Mouse (Mus musculus) ES-Bruce4 (cell line): ENCODE measurements around the gene Lipe. TPM values are rescaled to one million over a fixed set of nuclear protein-coding genes. Genes with fewer than 3 reads are reported as not detected.
A peak's percentile ranks its signal among the peaks of the same experiment; 100 is the strongest.
"Not testable (repeated sequence)": the region's sequence is repeated elsewhere in the genome, so short reads cannot be mapped to it uniquely, and the experiment has no call there.

Experiments
- H3K27ac ChIP-seq: 2 replicates; pipeline ENCODE4 v1.5.1; 2012; ENCODE audit warnings: low read length, inconsistent platforms; ENCODE audit not compliant: insufficient read depth
- H3K27me3 ChIP-seq: 2 replicates; pipeline ENCODE4 v1.6.1; 2012; ENCODE audit warnings: mild to moderate bottlenecking, low read length, inconsistent platforms; ENCODE audit not compliant: control insufficient read depth, poor library complexity, insufficient read depth, severe bottlenecking
- H3K36me3 ChIP-seq: 2 replicates; pipeline ENCODE4 v1.6.1; 2012; ENCODE audit warnings: inconsistent platforms, mild to moderate bottlenecking, low read length, moderate library complexity; ENCODE audit not compliant: control insufficient read depth, poor library complexity, insufficient read depth, severe bottlenecking
- H3K4me1 ChIP-seq: one replicate; pipeline ENCODE4 v1.8.1; 2011; ENCODE audit warnings: low read length; ENCODE audit not compliant: control insufficient read depth, insufficient read depth
- H3K4me3 ChIP-seq: 2 replicates; pipeline ENCODE4 v1.5.1; 2011; ENCODE audit warnings: low read depth, mild to moderate bottlenecking, low read length
- H3K9ac ChIP-seq: 2 replicates; pipeline ENCODE4 v1.6.1; 2012; ENCODE audit warnings: low read depth, mild to moderate bottlenecking, inconsistent platforms; ENCODE audit not compliant: poor library complexity, severe bottlenecking
- H3K9me3 ChIP-seq: replicated peaks from 2 replicates; pipeline ENCODE4 v1.6.1; 2012; ENCODE audit warnings: mild to moderate bottlenecking, low read length, inconsistent platforms; ENCODE audit not compliant: control insufficient read depth, poor library complexity, insufficient read depth, severe bottlenecking
- CTCF ChIP-seq: IDR thresholded peaks from one replicate; pipeline ENCODE4 v1.8.1; 2011; ENCODE audit warnings: low read depth, low read length
- EP300 ChIP-seq: IDR thresholded peaks from 2 replicates; pipeline ENCODE4 v1.6.1; 2011; ENCODE audit warnings: low read depth, low read length; ENCODE audit not compliant: insufficient read depth
- POLR2A ChIP-seq: IDR thresholded peaks from one replicate; pipeline ENCODE4 v1.8.1; 2011; ENCODE audit warnings: low read length; ENCODE audit not compliant: insufficient read depth
- polyA plus RNA-seq: library from polyadenylated mRNA; stranded (reverse); fragments of >200 nt; gene quantifications from 2 replicates; pipeline ENCODE4 v1.2.4, GENCODE M21; 2011; ENCODE audit warnings: low read depth; ENCODE audit not compliant: missing spikeins, insufficient read depth, insufficient read length

Lipe gene
- polyA plus RNA-seq, 1 experiment, result 18.0 TPM

DNA sequence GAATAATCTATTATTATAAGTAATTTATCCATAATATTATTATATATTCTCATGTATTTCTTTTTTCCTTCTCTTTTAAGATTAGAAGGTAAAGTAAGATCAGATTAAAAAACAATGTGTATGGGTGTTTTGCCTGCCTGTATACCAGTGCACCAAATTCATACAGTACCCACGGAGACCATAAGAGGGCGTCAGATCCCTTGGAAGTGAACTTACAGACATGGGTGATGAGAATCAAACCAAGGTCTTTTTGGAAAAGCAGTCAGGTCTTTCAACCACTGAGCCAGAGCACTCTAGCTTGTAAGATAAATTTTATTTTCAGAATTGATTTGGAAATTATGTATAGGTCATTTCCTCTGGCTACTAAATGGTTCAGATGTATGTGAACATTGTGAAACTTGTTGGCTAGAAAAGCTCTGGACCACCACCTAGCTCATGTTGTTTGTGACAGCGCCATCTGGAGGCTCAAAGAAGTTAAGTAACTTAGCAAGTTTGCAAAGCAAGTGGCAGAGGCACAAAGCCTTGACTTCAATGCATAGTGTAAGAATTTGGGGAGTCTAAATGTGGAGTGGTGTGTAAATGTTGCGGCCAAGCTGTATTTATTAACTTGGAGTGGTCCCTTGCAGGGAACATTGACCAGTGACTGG is 10.7 kb upstream of the Lipe start:
- no peak overlapping the region for H3K27ac ChIP-seq
- H3K27me3 ChIP-seq, result no peaks in the 10 kb centered on the region
- TF ChIP-seq CTCF (no peak), EP300 (no peak), POLR2A (no peak)
- H3K4me3 ChIP-seq, result no peak overlapping the region
- H3K4me1 ChIP-seq, result peaks cover 2% of the 10 kb centered on the region
- no peak overlapping the region for H3K9ac ChIP-seq
- no peaks in the 10 kb centered on the region for H3K9me3 ChIP-seq
- H3K36me3 ChIP-seq, result peaks cover 2% of the 10 kb centered on the region; the same call in 1 of the 2 replicates

DNA sequence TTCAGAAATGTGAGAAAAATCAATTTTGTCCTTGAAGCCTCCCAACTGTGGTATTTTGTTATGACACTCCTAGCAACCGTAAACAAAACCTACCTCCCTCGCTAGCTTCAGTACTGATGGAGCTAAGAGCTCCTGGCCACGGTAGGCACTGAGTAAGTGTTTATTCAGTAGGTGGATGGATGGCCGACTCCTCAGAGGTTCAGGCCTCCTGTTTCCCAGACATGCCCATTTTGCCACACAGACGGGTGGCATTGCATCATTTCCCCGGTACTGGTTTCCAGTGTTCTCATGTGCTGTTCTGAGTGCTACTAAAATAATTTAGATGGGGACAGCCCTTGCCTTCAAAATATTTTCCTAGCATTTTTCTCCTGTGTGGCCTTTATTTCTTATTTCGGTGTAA is 8.0 kb upstream of the Lipe start:
- TF ChIP-seq EP300, result no peak
- Histone ChIP-seq H3K9me3 (no peaks in the 10 kb centered on the region), H3K36me3 (peaks cover 2% of the 10 kb centered on the region; the same call in 1 of the 2 replicates), H3K9ac (no peak overlapping the region), H3K4me3 (no peak overlapping the region), H3K27me3 (no peaks in the 10 kb centered on the region), H3K4me1 (no peaks in the 10 kb centered on the region), H3K27ac (no peak overlapping the region)

DNA sequence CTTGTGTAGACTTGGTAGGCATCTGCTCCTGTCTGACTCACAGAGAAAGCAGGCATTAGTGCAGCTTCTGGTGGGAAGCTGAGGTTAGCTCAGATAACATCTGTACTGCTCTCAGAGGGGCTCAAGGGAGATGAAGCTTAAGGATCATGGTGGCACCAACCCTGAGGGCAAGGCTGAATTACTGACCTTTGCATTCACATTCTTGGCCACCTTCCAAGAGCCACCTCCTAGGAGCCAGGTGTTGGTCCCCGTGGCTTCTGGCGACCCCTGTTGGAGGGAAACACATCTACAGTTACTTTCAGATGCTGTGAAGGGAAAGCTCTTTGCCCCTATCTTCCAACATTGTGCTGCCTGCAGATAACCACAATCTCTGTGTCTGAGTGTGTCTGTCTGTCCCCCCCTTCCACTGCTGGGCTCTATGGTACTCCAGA is 4.2 kb upstream of the Lipe start:
- Histone ChIP-seq H3K36me3 (peaks cover 2% of the 10 kb centered on the region; the same call in 1 of the 2 replicates), H3K9me3 (no peaks in the 10 kb centered on the region), H3K27me3 (no peaks in the 10 kb centered on the region), H3K27ac (no peak overlapping the region), H3K9ac (no peak overlapping the region), H3K4me1 (no peaks in the 10 kb centered on the region), H3K4me3 (no peak overlapping the region)
- TF ChIP-seq CTCF, result peak; percentile 83
- TF ChIP-seq EP300, result no peak

DNA sequence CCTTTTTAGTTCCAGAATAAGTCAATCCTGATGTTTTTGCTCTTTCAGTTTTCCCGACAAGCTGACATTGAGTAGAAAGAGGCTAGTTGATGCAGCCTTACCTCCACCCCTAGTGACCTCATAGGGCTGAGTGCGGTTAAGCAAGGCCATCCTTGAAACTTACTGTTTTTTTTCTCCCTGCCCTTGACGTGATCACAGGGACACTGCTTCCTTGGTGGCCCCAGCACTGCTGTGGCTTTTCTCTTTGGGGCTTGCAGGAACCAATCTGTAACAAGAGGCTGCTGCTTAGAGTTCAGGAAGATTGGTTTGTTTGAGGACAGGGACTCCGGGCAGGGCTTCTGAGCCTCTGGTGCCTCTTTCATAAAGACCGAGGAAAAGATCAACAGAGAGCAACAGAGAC is 3.5 kb upstream of the Lipe start:
- H3K4me3 ChIP-seq, result no peak overlapping the region
- H3K4me1 ChIP-seq, result no peaks in the 10 kb centered on the region
- H3K9ac ChIP-seq, result no peak overlapping the region
- no peaks in the 10 kb centered on the region for H3K9me3 ChIP-seq
- no peak for TF ChIP-seq EP300
- no peak for TF ChIP-seq POLR2A
- TF ChIP-seq CTCF, result no peak
- H3K36me3 ChIP-seq, result peaks cover 2% of the 10 kb centered on the region; the same call in 1 of the 2 replicates
- H3K27ac ChIP-seq, result no peak overlapping the region
- H3K27me3 ChIP-seq, result no peaks in the 10 kb centered on the region

DNA sequence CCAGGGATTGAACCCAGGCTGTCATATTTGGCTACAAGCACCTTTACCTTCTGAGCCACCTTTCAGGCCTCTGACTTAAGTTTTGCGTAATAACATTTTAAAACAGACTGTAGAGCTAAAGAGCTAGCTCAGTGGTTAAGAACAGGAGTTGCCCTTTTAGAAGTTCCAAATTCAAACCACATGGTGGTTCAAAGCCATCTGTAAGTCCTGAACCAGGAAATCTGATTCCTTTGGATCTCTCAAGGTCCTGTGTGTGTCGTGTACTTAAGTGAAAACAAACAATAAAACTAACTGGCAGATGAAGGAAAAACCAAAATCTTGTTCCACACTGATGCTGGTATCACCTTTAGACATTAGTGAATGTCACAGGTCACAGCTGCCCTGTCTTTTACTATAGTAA is 3.0 kb upstream of the Lipe start:
- Histone ChIP-seq H3K9me3 (no peaks in the 10 kb centered on the region), H3K27ac (no peak overlapping the region), H3K27me3 (no peaks in the 10 kb centered on the region), H3K9ac (no peak overlapping the region), H3K36me3 (peaks cover 2% of the 10 kb centered on the region; the same call in 1 of the 2 replicates), H3K4me3 (no peak overlapping the region), H3K4me1 (no peaks in the 10 kb centered on the region)
- no peak for TF ChIP-seq POLR2A
- TF ChIP-seq EP300, result no peak
- TF ChIP-seq CTCF, result no peak

DNA sequence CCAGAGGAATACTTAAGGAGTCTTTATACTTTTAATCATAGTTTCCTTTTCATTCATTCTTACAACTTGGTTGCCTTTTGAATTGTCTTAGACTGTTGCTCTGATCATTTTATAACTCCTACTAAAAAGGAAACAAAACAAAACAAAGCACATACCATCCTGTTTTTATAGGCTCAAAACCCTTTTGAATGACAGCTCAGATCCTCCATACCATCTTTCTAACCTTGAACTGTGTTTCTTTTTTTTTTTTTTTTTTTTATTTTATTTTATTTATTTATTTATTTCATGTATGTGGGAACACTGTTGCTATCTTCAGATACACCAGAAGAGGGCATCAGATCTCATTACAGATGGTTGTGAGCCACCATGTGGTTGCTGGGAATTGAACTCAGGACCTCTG is 518 bp upstream of the Lipe start:
- not testable (repeated sequence) for H3K9ac ChIP-seq, H3K36me3 ChIP-seq, H3K4me1 ChIP-seq, H3K27me3 ChIP-seq, H3K27ac ChIP-seq, H3K9me3 ChIP-seq, H3K4me3 ChIP-seq
